Mouse (Mus musculus) E14TG2a.4 (cell line): ENCODE measurements around the gene Gm11733.

ENCODE experiments used
- CTCF ChIP-seq: conservative IDR thresholded peaks from 2 replicates; pipeline ENCODE4 v1.5.1; 2014; ENCODE audit warnings: low read length
- POU5F1 ChIP-seq: IDR thresholded peaks from 2 replicates; pipeline ENCODE4 v1.6.1; 2014; ENCODE audit warnings: low read length, borderline replicate concordance

DNA sequence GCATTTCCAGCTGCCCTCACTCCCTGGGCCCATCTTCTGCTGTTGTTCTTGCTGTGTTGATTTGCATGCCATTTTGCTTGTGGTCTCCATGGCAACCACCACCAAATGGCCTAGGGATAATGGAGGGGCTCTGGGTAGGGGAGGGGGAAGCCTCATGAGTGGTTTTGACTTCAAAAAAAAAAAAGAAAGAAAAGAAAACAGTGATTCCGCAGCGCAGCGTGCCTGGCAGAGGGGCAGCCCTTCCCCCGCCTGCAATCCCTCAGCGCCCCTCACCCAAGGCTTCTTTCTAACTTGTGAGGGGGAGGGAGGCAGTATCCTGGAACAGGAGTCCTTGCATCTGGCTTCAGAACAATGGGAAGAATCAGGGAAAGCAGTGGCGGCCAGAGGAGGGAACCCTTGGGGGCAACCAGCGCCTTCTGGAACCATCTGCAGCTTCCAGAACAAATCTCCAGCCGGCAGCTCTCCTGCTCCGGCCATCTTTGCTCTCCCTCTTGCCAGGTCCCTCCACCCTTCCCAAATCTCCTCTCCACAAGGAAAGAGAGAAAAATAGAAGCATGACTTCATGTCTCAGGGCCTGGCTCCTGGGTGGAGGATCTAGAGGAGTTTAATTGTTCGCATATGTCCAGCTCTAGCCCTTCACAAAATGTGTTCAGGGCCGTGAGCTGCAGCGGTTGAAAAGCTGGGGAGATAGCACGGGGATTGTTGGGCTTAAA is 5.0 kb upstream of the Gm11733 start:
- no peak for TF ChIP-seq CTCF
- TF ChIP-seq POU5F1, result no peak
